In the genomic region with DNA sequence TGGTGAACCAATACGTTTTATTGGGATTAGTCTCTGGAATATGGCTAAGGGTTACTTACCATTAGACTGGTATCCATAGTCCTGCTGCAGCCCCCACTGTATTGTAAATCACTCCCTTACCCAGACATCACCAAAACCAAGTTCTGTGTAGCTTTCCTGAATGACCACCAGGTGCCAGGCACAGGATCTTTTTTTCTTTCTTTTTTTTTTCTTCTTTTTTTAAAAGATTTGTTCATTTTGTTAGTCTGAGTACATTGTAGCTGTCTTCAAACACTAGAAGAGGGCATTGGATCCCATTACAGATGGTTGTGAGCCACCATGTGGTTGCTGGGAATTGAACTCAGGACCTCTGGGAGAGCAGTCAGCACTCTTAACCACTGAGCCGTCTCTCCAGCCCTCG, we compare ENCODE assay signal across 25 mouse cellular contexts. TPM values are rescaled to one million over a fixed set of nuclear protein-coding genes. Genes with fewer than 3 reads are reported as not detected.
DNase-seq lines count a peak whose midpoint lies in the region; ATAC-seq and TF ChIP-seq lines count a peak whose summit lies in the region.
"Had no signal": no experiment of that assay in that cellular context is flagged by ENCODE, and none has a peak within 500 bp of the region (broad histone marks: within the 10 kb centered on the region; RNA-seq: fewer than 3 reads in every experiment).

No protein-coding gene starts in this region.

- WGBS in midbrain, postnatal 0 days = 92% methylated on average over 3 of the region's 3 CpGs
- 85% methylated on average over 3 of the region's 3 CpGs for WGBS in midbrain, embryonic 11.5 days
- 89% methylated on average over 3 of the region's 3 CpGs for WGBS in hindbrain, postnatal 0 days

- H3K36me3 ChIP-seq in midbrain, postnatal 0 days (ENCODE audit: insufficient read depth, low read length) = no peaks in the 10 kb centered on the region
- no peaks in the 10 kb centered on the region for H3K36me3 ChIP-seq in midbrain, embryonic 11.5 days (ENCODE audit: control insufficient read depth, insufficient read depth, low read length)
- H3K36me3 ChIP-seq in hindbrain, postnatal 0 days (ENCODE audit: insufficient read depth, low read length) = no peaks in the 10 kb centered on the region
- H3K36me3 ChIP-seq: embryonic facial prominence, embryonic 15.5 days; forebrain, embryonic 10.5 days; forebrain, embryonic 12.5 days had no signal

- H3K27me3 ChIP-seq in midbrain, postnatal 0 days (ENCODE audit: insufficient read depth, low read length) = no peaks in the 10 kb centered on the region
- H3K27me3 ChIP-seq in midbrain, embryonic 11.5 days (ENCODE audit: control insufficient read depth, insufficient read depth, low read length) = no peaks in the 10 kb centered on the region
- H3K27me3 ChIP-seq in hindbrain, postnatal 0 days (ENCODE audit: insufficient read depth, low read length) = no peaks in the 10 kb centered on the region
- H3K27me3 ChIP-seq: embryonic facial prominence, embryonic 13.5 days; embryonic facial prominence, embryonic 15.5 days; forebrain, embryonic 12.5 days had no signal

- H3K4me2 ChIP-seq in midbrain, postnatal 0 days (ENCODE audit: low read depth, low read length, poor library complexity, severe bottlenecking) = no peak overlapping the region
- H3K4me2 ChIP-seq in midbrain, embryonic 11.5 days = no peak overlapping the region
- no peak overlapping the region for H3K4me2 ChIP-seq in hindbrain, postnatal 0 days (ENCODE audit: low read depth, low read length)
- H3K4me2 ChIP-seq: embryonic facial prominence, embryonic 13.5 days; embryonic facial prominence, embryonic 15.5 days; forebrain, embryonic 12.5 days had no signal

- peak; percentile 23; the same call in 1 of the 2 replicates for TF ChIP-seq CTCF in layer of hippocampus, adult 2 months (conservative IDR thresholded peaks at IDR 0.05)
- 0 out of 2 replicates have a peak, but pooled peaks have one; percentile 4 for TF ChIP-seq CTCF in midbrain, postnatal 0 days (IDR thresholded peaks at IDR 0.05)
- no peak for TF ChIP-seq CTCF in hindbrain, postnatal 0 days (IDR thresholded peaks at IDR 0.05; ENCODE audit: low read depth)

- H3K27ac ChIP-seq in layer of hippocampus, adult 2 months = no peak overlapping the region
- no peak overlapping the region for H3K27ac ChIP-seq in midbrain, postnatal 0 days (ENCODE audit: low read depth, low read length)
- H3K27ac ChIP-seq in midbrain, embryonic 11.5 days (ENCODE audit: low read depth, low read length) = no peak overlapping the region
- H3K27ac ChIP-seq in hindbrain, postnatal 0 days = no peak overlapping the region
- H3K27ac ChIP-seq: embryonic facial prominence, embryonic 13.5 days; embryonic facial prominence, embryonic 15.5 days; forebrain, embryonic 10.5 days; forebrain, embryonic 12.5 days had no signal

- H3K9me3 ChIP-seq in midbrain, postnatal 0 days (ENCODE audit: low read length) = 0 out of 2 replicates have a peak, but pooled peaks cover 3% of the 10 kb centered on the region
- H3K9me3 ChIP-seq in midbrain, embryonic 11.5 days (ENCODE audit: control insufficient read depth, low read length) = no peaks in the 10 kb centered on the region
- H3K9me3 ChIP-seq in hindbrain, postnatal 0 days (ENCODE audit: low read length) = no peaks in the 10 kb centered on the region
- H3K9me3 ChIP-seq: embryonic facial prominence, embryonic 15.5 days; forebrain, embryonic 10.5 days; forebrain, embryonic 12.5 days had no signal

- no peak for ATAC-seq in midbrain, postnatal 0 days (ENCODE audit: low FRiP score)
- no peak for ATAC-seq in midbrain, embryonic 11.5 days (ENCODE audit: low FRiP score)
- ATAC-seq in hindbrain, postnatal 0 days = no peak
- ATAC-seq: CD4-positive, CD25-positive, alpha-beta regulatory T cell, adult 4 months; forebrain, embryonic 14.5 days had no signal

- H3K9ac ChIP-seq in midbrain, postnatal 0 days (replicated peaks; ENCODE audit: low read length, poor library complexity, severe bottlenecking) = no peak overlapping the region
- no peak overlapping the region for H3K9ac ChIP-seq in midbrain, embryonic 11.5 days (ENCODE audit: low read length)
- H3K9ac ChIP-seq in hindbrain, postnatal 0 days (replicated peaks; ENCODE audit: low read length) = no peak overlapping the region
- H3K9ac ChIP-seq: embryonic facial prominence, embryonic 13.5 days; embryonic facial prominence, embryonic 15.5 days; forebrain, embryonic 12.5 days had no signal

- H3K4me1 ChIP-seq in midbrain, postnatal 0 days (ENCODE audit: insufficient read depth, low read length) = no peaks in the 10 kb centered on the region
- H3K4me1 ChIP-seq in midbrain, embryonic 11.5 days (ENCODE audit: control insufficient read depth, insufficient read depth, low read length) = no peaks in the 10 kb centered on the region; the same call in 1 of the 2 replicates
- H3K4me1 ChIP-seq in hindbrain, postnatal 0 days (ENCODE audit: insufficient read depth, low read length) = no peaks in the 10 kb centered on the region

- no peak overlapping the region for H3K4me3 ChIP-seq in layer of hippocampus, adult 2 months
- H3K4me3 ChIP-seq in midbrain, postnatal 0 days (ENCODE audit: low read depth, low read length) = no peak overlapping the region
- no peak overlapping the region for H3K4me3 ChIP-seq in midbrain, embryonic 11.5 days (ENCODE audit: low read depth, low read length)
- no peak overlapping the region for H3K4me3 ChIP-seq in hindbrain, postnatal 0 days (ENCODE audit: low read length)
- H3K4me3 ChIP-seq: embryonic facial prominence, embryonic 13.5 days; embryonic facial prominence, embryonic 15.5 days; erythroblast, embryonic 14.5 days; forebrain, embryonic 10.5 days; forebrain, embryonic 12.5 days had no signal

- peak; percentile 73 for DNase-seq in heart, adult 11 months
- no peak for DNase-seq in heart, postnatal 4 days
- no peak for DNase-seq in layer of hippocampus, adult 2 months (ENCODE audit: low spot score in 2 of 2)
- DNase-seq in layer of hippocampus, adult 8-10 months (ENCODE audit: low spot score in 2 of 2) = no peak
- no peak for DNase-seq in midbrain, postnatal 0 days (ENCODE audit: low spot score)
- no peak for DNase-seq in midbrain, embryonic 11.5 days (ENCODE audit: low spot score, missing footprints)
- no peak for DNase-seq in hindbrain, postnatal 0 days (ENCODE audit: low spot score)
- DNase-seq: adrenal gland, adult 2 months; adrenal gland, postnatal 10 days; adrenal gland, postnatal 25 days; B cell, adult 2 months; cerebellum, adult 11 months; cerebellum, adult 18-20 months; cerebellum, adult 8-10 months; cerebellum, adult 9-11 months; cerebellum, postnatal 14 days; cerebellum, postnatal 36 days; embryo, embryonic 11 days had no signal

RNA-seq across cellular contexts. Expression of gene Nfe2l2, which starts 8.6 kb away (rescaled TPM):
- total RNA-seq in heart, postnatal 4 days (2021) = 10 to 100 TPM; 53.2 to 54.5 TPM
- total RNA-seq in layer of hippocampus, adult 2 months (2021) = 10 to 100 TPM; 12.6 to 13.6 TPM
- total RNA-seq in layer of hippocampus, adult 8-10 months (2022) = 10 to 100 TPM; 14.1 to 29.2 (median 20.6) TPM
- 8.9 and 9.0 TPM in 2 replicates for total RNA-seq in midbrain, postnatal 0 days (2014; rRNA removed)
- 11.3 and 12.5 TPM in 2 replicates for polyA plus RNA-seq in midbrain, postnatal 0 days (2015; fragmentation: Nextera tagmentation; extraction: Ambion mirVana)
- polyA plus RNA-seq in midbrain, embryonic 11.5 days (2014; fragmentation: Nextera tagmentation; extraction: Ambion mirVana) = 27.0 and 31.8 TPM in 2 replicates
- 7.4 and 11.6 TPM in 2 replicates for total RNA-seq in hindbrain, postnatal 0 days (2014; rRNA removed)
- 16.3 and 17.0 TPM in 2 replicates for polyA plus RNA-seq in hindbrain, postnatal 0 days (2015; fragmentation: Nextera tagmentation; extraction: Ambion mirVana)

RNA-seq across cellular contexts. Expression of gene Hnrnpa3, which starts 54.0 kb away (rescaled TPM):
- total RNA-seq in heart, postnatal 4 days (2021) = 100 to 1,000 TPM; 504 to 509 TPM
- total RNA-seq in layer of hippocampus, adult 2 months (2021) = 100 to 1,000 TPM; 305 to 319 TPM
- total RNA-seq in layer of hippocampus, adult 8-10 months (2022) = 100 to 1,000 TPM; 271 to 283 (median 276) TPM
- 83.7 and 116 TPM in 2 replicates for total RNA-seq in midbrain, postnatal 0 days (2014; rRNA removed)
- polyA plus RNA-seq in midbrain, postnatal 0 days (2015; fragmentation: Nextera tagmentation; extraction: Ambion mirVana) = 87.7 and 96.6 TPM in 2 replicates
- 310 and 336 TPM in 2 replicates for polyA plus RNA-seq in midbrain, embryonic 11.5 days (2014; fragmentation: Nextera tagmentation; extraction: Ambion mirVana)
- 64.9 and 67.8 TPM in 2 replicates for total RNA-seq in hindbrain, postnatal 0 days (2014; rRNA removed)
- polyA plus RNA-seq in hindbrain, postnatal 0 days (2015; fragmentation: Nextera tagmentation; extraction: Ambion mirVana) = 131 and 137 TPM in 2 replicates
